Mouse (Mus musculus) thymus, adult 18-20 months (tissue): ENCODE data around the gene Clps.

Experiments used
- DNase-seq, 2 experiments: peaks; one replicate each; pipeline ENCODE4 v3.0.0; 2022; ENCODE audit warnings: mixed read lengths in 2 of 2

Clps gene

GRCm38 (mm10) chr17:28517441-28517955, 43.1 kb downstream of the Clps start, which contains the start of gene Fkbp5:
Gene Fkbp5 (minus strand): TSS chr17:28517527.
- DNase-seq: peak in 1 of 2 experiments; percentile 47

GRCm38 (mm10) chr17:28516881-28517280, 43.7 kb downstream of the Clps start:
- peak in 1 of 2 experiments; percentile 70 for DNase-seq

- peak; percentile 59 to 72 for DNase-seq
Observed at GRCm38 (mm10) chr17:28515431-28516341, 44.9 kb downstream of the Clps start.

- no peak for DNase-seq
Observed at GRCm38 (mm10) chr17:28514555-28514954, 46.0 kb downstream of the Clps start.

- no peak for DNase-seq
Observed at GRCm38 (mm10) chr17:28513844-28514243, 46.7 kb downstream of the Clps start.

- DNase-seq: no peak
Observed at GRCm38 (mm10) chr17:28513337-28513736, 47.2 kb downstream of the Clps start.

- DNase-seq: no peak
Observed at GRCm38 (mm10) chr17:28512696-28513095, 47.9 kb downstream of the Clps start.

GRCm38 (mm10) chr17:28511616-28512541, 48.7 kb downstream of the Clps start:
- no peak for DNase-seq

- DNase-seq: no peak
Observed at GRCm38 (mm10) chr17:28510445-28511342, 49.9 kb downstream of the Clps start.
